Mouse (Mus musculus) macrophage (primary cell): ENCODE measurements around the gene Rab6a. TPM values are rescaled to one million over a fixed set of nuclear protein-coding genes. Genes with fewer than 3 reads are reported as not detected.
A peak's percentile ranks its signal among the peaks of the same experiment; 100 is the strongest.

Experiments
- H3K27ac ChIP-seq: fragments of 350-480 bp; formaldehyde crosslinking; 2 replicates; pipeline ENCODE4 v1.9.0; 2021
- H3K36me3 ChIP-seq: fragments of 350-480 bp; formaldehyde crosslinking; 2 replicates; pipeline ENCODE4 v1.9.0; 2021; ENCODE audit errors: inconsistent target
- H3K4me3 ChIP-seq: fragments of 350-480 bp; formaldehyde crosslinking; 2 replicates; pipeline ENCODE4 v1.9.0; 2021; ENCODE audit errors: inconsistent target
- H3K79me2 ChIP-seq: fragments of 350-480 bp; formaldehyde crosslinking; 2 replicates; pipeline ENCODE4 v1.9.0; 2021; ENCODE audit errors: inconsistent target
- WGBS: methylation state at CpG from one replicate; pipeline ENCODE4 v1.1.7; 2026; ENCODE audit warnings: inconsistent platforms; ENCODE audit not compliant: missing documents; 5-methylcytosine and 5-hydroxymethylcytosine counted together
- polyA plus RNA-seq: library from polyadenylated mRNA; stranded (reverse); fragments of 250-400 nt; gene quantifications from 3 replicates; pipeline ENCODE4 v1.2.4, GENCODE M21; 2018; ENCODE audit warnings: inconsistent platforms

Gene Rab6a
- polyA plus RNA-seq, 1 experiment from 2014 or later = 103 TPM

DNA sequence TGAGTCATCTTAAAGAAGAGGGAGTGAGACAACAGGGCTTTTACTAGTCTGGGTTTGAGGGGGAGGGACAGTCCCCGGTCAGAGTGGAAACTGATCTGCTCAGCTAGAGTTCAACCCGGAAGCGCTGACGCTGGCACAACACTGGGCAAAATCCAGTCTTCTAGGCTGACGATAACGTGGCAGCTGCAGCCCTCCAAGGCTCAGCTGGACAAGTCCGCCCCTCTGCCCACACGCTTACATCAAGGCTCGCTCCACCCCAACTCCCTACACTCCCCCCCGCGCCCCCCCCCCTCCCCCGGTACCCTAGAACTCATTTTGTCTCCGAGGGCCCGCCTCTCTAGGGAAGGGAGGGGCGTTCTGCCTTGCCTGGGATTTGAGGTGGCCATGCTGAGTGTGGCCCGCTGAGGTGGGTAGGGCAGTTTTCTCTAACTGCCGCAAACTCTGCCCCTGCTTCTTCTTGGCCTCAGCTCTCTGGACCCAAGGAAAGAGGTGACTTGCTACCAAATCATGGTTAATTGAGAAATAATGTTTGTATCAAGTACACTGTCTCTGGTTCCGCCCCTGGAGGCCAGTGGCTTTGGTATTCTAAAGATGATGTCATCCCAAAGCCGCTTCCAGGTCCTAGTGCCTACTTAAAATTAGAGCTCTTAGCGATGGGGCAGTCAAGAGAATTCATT is 16.2 kb upstream of the Rab6a start:
- Histone ChIP-seq H3K79me2 (no peaks in the 10 kb centered on the region), H3K27ac (peak overlapping the region; percentile 86), H3K36me3 (no peaks in the 10 kb centered on the region), H3K4me3 (peak overlapping the region; percentile 47)
- 1% methylated on average over 15 of the region's 20 CpGs for WGBS

DNA sequence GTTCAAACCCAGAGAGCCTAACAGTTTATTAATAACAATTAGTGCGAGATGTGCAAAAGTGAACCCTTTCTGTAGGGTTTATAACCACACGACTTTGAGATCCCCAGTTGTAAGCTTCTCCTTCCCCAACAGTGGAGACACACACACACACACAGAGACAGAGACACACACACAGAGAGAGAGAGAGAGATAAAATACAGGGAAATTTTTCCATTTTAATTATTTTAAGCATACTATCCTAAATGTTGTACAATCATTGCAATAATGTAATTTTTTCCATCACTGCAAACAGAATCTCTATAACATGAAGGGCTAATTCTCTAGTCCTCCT is 15.7 kb upstream of the Rab6a start:
- Histone ChIP-seq H3K4me3 (peak overlapping the region; percentile 47), H3K36me3 (no peaks in the 10 kb centered on the region), H3K79me2 (no peaks in the 10 kb centered on the region), H3K27ac (peak overlapping the region; percentile 86)
- 0% methylated on average over 1 of the region's 2 CpGs for WGBS

DNA sequence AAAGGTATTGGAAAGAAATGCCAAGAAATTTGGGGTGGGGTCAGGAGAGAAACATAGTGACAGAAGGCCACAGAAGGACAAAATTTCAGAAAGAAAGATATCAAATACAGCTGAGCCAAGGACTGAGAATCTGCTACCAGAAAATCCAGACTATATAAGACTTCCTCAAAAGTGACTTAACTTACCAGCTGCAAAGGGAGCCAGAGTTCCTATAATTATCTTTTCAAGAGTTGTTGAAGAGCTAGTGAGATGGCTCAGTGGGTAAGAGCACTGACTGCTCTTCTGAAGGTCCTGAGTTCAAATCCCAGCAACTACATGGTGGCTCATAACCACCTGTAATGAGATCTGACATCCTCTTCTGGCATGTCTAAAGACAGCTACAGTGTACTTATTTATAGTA is 13.9 kb upstream of the Rab6a start:
- no peaks in the 10 kb centered on the region for H3K79me2 ChIP-seq
- H3K27ac ChIP-seq = no peak overlapping the region
- no peak overlapping the region for H3K4me3 ChIP-seq
- H3K36me3 ChIP-seq = no peaks in the 10 kb centered on the region

DNA sequence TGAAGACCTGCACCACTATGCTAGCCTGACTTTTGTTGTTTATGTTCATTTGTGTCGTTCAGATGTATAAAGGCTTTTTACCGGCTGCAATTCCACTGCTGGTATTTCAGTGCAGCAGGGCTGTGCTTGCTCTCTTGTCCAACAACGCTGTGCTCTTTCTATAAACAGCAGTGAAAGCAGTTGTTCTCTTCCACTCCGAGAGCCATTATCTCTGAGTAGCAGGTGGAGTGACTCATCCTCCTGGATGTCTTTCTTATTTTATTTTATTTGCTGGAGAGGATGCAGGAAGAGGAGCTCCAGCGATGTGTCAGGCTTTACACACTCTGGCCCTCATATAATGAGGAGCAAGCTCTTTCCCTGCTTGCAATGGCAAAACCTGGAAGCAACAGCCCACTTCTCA is 7.0 kb upstream of the Rab6a start:
- no peak overlapping the region for H3K4me3 ChIP-seq
- H3K79me2 ChIP-seq = no peaks in the 10 kb centered on the region
- WGBS = 86% methylated on average over 5 of the region's 5 CpGs
- H3K36me3 ChIP-seq = no peaks in the 10 kb centered on the region
- H3K27ac ChIP-seq = no peak overlapping the region

DNA sequence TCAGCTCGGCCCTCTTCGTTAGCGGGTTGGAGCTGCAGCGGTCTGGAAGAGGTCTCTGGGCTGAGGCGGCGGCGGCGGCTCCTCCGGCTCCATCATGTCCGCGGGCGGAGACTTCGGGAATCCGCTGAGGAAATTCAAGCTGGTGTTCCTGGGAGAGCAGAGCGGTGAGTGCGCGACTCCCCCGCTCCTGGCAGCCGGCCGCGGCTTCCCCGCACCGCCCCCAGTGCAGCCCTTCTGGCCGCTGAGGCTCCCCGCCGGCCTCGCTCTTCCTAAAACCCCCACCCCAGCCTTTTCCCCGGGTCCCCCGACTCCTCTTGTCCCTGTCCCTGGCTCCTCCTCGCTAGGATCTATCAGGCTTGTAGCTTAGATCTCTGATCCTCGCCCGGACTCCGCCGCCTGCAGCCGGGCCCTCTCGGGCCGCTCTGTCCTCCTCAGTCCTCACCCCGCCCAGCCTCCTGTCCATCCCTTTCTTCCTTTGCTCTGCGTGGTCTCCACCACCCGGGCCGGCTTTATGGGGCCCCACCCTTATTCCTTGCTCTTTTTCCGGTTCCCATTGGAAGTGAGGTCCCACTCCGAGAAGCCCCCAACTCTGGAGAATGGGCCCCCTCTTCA is 1.0 kb downstream of the Rab6a start, which contains the start of gene Mrpl48:
Mrpl48 (minus strand) TSS at position 172 of the 612 bp plus-strand sequence.
- H3K36me3 ChIP-seq = no peaks in the 10 kb centered on the region
- H3K4me3 ChIP-seq = peak within 1 kb of the TSS; percentile 76
- H3K79me2 ChIP-seq = peaks cover 53% of the 10 kb centered on the region
- under 1% methylated on average over 42 of the region's 43 CpGs for WGBS
- H3K27ac ChIP-seq = peak within 1 kb of the TSS; percentile 36

DNA sequence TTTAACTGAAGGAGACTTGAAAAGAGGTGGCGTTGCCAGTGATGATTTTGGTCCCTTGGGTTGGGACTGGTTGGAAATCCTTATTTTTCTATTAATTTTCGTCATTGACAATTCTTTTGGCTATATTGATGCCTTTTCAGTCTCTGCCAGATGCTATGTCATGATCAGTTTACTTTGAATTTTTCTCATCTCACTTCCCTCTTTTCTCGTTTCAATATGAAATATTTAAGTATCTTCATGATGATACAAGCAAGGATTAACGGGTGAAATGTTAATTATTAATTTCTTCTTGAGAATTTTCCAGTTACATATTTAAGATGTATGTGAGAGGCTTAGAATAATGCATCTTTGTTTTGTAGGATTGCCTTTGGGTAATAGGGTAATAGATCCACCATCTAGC is 1.7 kb downstream of the Rab6a start:
- Histone ChIP-seq H3K79me2 (peaks cover 60% of the 10 kb centered on the region), H3K27ac (peak overlapping the region; percentile 36), H3K4me3 (peak overlapping the region; percentile 76), H3K36me3 (no peaks in the 10 kb centered on the region)
- 6% methylated on average over 4 of the region's 4 CpGs for WGBS

DNA sequence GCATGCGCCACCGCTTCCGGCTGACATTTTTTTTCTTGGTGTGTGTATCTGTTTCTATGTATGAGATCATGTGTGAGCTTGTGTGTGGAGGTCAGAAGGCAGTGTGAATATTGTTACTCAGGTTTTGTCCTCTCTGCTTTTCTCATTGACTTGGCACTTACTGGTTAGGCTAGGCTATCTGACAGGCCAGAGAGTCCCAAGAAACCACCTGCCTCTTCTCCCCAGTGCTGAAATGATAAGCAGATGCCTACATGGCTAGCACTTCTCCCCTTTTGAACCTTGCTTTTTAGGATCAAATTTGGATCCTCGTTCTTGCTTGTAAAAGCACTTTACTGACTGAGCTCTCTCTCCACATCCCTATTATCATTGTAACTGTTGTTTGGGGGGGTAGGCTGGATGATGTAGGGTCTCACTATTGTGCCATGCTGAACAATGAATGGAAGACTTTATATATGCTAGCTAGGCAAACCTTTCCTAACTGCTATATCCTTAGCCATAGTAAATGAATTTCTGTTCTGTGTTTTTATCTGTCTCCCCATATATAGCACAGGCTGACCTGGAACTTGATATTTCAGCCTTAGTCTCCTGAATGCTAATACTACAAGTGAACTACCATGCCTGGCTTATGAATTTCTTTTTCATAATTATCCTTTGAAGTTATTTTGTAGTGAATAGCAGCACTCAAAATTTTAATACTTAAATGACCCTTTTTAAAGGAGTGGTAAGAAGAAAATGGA is 9.1 kb downstream of the Rab6a start:
- no peak overlapping the region for H3K4me3 ChIP-seq
- H3K79me2 ChIP-seq = peaks cover 100% of the 10 kb centered on the region
- no peak overlapping the region for H3K27ac ChIP-seq
- 93% methylated on average over 3 of the region's 4 CpGs for WGBS
- H3K36me3 ChIP-seq = no peaks in the 10 kb centered on the region

DNA sequence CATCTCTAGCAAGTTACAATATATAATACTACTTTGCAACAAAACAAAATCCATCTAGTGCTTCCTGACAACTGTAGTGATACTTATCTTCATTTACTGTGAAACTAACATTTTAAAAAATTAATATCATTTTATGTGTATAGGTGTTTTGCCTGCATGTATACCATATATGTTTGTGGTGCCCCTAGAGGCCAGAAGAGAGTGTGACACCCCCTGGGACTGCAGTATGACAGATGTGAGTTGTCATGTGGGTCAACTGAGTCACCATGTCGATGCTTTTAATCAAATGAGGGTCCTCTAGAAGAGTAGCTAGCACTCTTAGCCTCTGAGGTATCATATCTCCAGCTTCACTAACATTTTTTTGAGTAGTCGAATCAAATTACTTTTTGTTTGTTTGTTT is 15.1 kb downstream of the Rab6a start:
- Histone ChIP-seq H3K4me3 (no peak overlapping the region), H3K36me3 (no peaks in the 10 kb centered on the region), H3K79me2 (peaks cover 100% of the 10 kb centered on the region), H3K27ac (no peak overlapping the region)
- WGBS = 64% methylated on average over 2 of the region's 2 CpGs

DNA sequence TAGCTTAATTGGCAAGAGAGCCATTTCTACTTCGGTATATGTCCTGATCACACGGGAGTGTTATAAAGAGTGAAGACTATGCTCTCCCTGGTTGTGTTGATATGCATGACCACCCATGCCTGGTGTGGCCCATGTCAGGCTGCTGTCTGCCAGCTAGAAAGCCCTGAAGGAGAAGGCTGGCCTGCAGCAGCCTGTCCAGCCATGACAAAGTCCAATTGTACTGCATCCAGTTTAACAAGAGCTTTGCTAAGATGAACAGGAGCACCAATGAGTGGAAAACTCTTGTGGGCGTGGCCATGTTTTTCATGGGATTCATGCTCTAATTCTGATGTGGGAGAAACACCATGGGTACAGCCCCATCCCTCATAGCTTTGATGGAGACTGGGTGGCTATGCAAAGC is 17.3 kb downstream of the Rab6a start:
- Histone ChIP-seq H3K79me2 (peaks cover 78% of the 10 kb centered on the region), H3K27ac (no peak overlapping the region), H3K4me3 (no peak overlapping the region), H3K36me3 (0 out of 2 replicates have a peak, but pooled peaks cover 8% of the 10 kb centered on the region)
- WGBS = 91% methylated on average over 3 of the region's 3 CpGs

DNA sequence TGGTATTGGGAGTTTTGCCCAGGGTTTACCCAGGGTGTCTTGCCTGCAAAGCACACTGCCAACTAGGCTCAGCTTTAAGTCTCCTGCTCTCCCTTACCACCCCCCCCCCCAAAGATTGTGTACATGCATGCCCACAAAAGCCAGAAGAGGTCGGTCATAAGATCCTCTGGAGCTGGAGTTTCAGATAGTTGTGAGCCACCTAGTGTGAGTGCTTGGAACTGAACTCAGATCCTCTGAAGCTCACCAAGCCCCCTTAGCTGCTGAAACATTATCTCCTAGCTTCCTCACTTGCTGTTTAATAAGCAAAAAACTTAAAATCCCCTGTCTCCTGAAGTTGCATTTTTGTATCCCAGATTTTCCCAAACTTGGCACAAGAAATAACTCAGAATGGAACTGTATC is 30.4 kb downstream of the Rab6a start:
- H3K4me3 ChIP-seq = no peak overlapping the region
- H3K27ac ChIP-seq = no peak overlapping the region
- WGBS = 27% methylated on average over 1 of the region's 1 CpGs
- no peaks in the 10 kb centered on the region for H3K79me2 ChIP-seq
- peaks cover 22% of the 10 kb centered on the region for H3K36me3 ChIP-seq

DNA sequence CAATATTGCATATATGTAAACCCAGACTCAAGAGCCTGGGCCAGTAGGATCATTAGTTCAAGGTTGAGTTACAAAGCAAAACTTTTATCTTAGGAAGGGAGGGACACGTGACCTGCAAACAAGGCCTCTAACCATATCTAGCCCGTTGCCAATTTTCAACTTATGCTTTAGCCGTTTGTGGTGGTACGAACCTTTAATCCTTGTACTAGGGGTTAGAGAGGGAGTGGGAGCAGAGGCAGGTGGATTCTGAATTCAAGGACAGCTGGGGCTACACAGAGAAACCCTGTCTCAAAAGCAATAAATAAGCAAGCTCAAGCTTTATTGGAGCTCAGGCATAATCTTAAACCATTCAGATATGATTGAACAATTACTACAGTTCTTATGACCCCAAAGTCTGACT is 35.2 kb downstream of the Rab6a start:
- Histone ChIP-seq H3K36me3 (no peaks in the 10 kb centered on the region; the same call in 1 of the 2 replicates), H3K79me2 (no peaks in the 10 kb centered on the region), H3K4me3 (no peak overlapping the region), H3K27ac (no peak overlapping the region)
- WGBS = 100% methylated on average over 4 of the region's 4 CpGs

DNA sequence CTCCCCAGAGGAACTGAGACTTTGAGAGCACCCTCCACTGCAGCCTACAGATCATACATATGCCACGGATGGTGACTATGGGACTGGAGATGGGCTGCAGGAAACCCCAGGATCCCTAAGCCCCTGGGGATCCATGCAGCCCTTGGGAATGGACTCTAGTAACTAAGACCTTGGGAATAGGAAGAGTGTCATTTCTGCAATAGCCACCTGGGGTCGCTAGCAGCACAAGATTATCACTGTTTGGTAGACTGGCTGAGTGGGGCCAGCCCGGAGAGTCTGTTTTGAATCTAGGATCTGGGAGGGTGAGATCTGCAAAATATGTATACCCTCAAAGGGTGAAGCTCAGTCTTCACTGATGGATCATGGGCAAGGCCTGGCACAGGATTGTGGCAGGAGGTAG is 37.9 kb downstream of the Rab6a start:
- Histone ChIP-seq H3K27ac (no peak overlapping the region), H3K4me3 (no peak overlapping the region), H3K36me3 (no peaks in the 10 kb centered on the region; the same call in 1 of the 2 replicates), H3K79me2 (no peaks in the 10 kb centered on the region)
- 34% methylated on average over 3 of the region's 3 CpGs for WGBS

DNA sequence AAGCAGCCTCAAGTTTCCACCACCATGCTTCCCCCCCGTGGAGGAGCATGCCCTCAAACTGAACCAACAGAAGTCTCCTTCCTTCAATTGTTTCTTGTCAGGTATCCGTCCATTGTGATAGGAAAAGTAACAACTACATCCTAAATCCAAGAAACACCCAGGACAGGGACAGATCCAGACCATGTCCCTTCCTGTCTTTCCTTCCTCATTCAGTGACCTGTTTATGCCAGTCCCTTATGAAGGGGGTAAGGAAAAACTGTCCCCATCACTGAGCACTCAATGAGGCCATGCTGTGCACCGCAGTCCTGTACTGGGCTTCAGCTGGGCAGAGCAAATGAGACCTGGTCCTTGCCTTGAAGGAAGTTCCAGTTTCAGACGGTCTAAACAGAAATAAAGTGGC is 41.9 kb downstream of the Rab6a start:
- no peak overlapping the region for H3K27ac ChIP-seq
- no peaks in the 10 kb centered on the region for H3K36me3 ChIP-seq
- 66% methylated on average over 4 of the region's 4 CpGs for whole genome bisulfite sequencing

DNA sequence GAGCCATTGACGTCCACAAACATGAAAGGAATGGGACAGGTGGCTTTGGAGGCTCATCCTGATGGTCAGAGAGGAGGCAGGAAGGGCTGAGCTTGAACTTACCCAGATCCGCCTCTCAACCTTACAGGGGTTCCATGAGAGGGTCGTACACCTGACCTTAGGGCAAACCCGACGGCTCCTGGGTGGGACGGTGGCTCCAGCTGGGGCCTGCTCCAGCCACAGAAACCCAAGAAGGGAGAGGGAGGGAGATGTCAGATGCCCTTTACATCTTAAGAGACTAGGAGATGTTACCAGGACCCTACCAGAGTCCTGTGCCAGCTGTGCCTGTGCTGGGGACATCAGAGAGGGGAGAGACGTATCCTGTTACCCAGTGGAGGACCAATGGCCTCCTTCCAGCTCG is 42.6 kb downstream of the Rab6a start:
- no peak overlapping the region for H3K27ac ChIP-seq
- no peaks in the 10 kb centered on the region for H3K79me2 ChIP-seq
- H3K4me3 ChIP-seq = no peak overlapping the region
- 96% methylated on average over 8 of the region's 8 CpGs for WGBS
- H3K36me3 ChIP-seq = no peaks in the 10 kb centered on the region

More for the DNA sequence above, 41.9 kb downstream of the Rab6a start:
- Histone ChIP-seq H3K79me2 (no peaks in the 10 kb centered on the region), H3K4me3 (no peak overlapping the region)

DNA sequence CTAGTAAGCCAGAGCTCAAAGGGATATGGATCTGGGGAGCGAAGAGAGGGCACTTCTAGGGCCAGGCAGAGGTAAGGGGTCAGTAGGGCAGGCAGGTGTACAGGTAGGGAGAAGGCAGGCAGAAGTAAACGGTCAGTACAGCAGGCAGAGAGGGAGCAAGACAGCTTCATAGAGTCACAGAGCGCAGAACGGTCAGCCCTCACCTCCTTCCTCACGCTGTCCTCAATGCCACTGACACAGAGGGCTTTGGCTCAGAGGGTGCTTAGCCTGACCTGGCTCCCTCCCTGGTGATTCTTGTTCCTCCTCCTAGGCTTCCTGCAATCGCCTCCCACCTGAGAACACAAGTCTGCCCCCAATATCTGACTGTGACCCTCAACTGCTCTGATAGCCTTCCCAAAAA is 43.2 kb downstream of the Rab6a start:
- H3K27ac ChIP-seq = no peak overlapping the region
- H3K4me3 ChIP-seq = no peak overlapping the region
- no peaks in the 10 kb centered on the region for H3K36me3 ChIP-seq
- WGBS = 93% methylated on average over 6 of the region's 6 CpGs
- no peaks in the 10 kb centered on the region for H3K79me2 ChIP-seq
